Mouse (Mus musculus) adrenal gland, adult 18-20 months (tissue): Measurements from ENCODE around the gene Ankrd22. TPM values are rescaled to one million over a fixed set of nuclear protein-coding genes. Genes with fewer than 3 reads are reported as not detected.

ENCODE experiments used
- DNase-seq, 2 experiments: peaks; one replicate each; pipeline ENCODE4 v3.0.0; 2021 to 2022; ENCODE audit warnings: low spot score in 2 of 2
- total RNA-seq, 2 experiments: library from RNA; stranded (reverse); gene quantifications; 1 replicate in 1 of 2; 2 replicates in 1 of 2; pipeline ENCODE4 v1.2.3; 2021

Gene Ankrd22
- total RNA-seq, 2 experiments from 2014 or later: not detected

DNA sequence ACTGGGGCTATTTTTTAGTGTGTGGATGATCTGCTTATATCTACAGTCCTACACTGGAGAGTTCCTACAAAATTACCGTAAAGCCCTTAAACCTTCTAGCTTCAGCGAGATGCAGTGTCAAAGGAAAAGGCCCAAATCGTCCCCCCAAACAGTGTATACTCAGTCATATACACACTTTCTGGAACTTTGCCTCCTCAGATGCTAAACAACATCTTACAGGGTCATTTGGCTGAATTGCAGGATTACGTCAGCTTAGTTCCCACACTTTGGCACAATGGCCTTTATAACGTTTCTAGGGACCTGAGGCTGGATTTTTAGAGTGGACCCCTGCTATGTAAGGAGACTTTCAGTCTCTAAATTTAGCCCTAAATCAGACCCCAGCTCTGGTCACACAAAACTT, 16.6 kb upstream of the Ankrd22 start:
- no peak for DNase-seq

DNA sequence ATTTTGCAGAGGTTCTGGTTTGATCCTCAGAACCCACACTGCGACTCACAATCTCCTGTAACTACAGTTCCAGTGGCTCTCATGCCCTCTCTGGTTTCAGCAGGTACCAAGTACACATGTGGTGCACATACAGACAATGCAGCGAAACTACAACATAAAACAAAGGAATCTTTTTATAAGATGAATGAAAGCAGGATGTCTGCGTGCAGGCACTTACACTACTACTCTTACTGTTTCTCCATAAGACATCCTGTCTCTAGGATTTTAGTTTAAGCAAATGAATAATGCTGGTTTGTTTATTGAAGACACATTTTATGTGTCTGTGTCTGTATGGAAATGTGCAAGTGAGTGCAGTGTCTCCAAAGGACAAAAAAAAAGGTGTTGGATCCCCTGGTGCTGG, 15.4 kb upstream of the Ankrd22 start:
- DNase-seq: no peak

- DNase-seq: no peak
Observed at GRCm38 (mm10) chr19:34180316-34180715, 14.5 kb upstream of the Ankrd22 start.

DNA sequence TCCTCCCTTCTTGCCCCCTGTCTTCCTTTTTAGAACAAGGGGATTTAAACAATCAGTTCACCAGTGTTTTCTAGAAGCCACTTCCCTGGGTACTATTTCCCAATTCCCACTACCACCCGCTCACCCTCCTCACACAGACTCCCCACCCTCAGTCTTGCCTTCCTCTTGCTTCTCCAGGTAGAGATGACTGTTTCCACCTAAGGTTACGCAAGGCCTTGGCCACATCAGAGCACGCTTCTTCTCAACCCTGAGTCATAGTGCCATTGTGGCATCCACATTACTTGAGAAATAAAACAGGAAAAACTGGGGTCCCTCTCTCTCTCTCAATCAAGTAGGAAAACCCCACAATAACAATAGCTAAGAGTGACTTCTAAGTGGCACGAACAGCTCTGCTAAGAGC, 13.3 kb upstream of the Ankrd22 start:
- no peak for DNase-seq

- no peak for DNase-seq
Observed at GRCm38 (mm10) chr19:34174004-34174403, 8.2 kb upstream of the Ankrd22 start.

DNA sequence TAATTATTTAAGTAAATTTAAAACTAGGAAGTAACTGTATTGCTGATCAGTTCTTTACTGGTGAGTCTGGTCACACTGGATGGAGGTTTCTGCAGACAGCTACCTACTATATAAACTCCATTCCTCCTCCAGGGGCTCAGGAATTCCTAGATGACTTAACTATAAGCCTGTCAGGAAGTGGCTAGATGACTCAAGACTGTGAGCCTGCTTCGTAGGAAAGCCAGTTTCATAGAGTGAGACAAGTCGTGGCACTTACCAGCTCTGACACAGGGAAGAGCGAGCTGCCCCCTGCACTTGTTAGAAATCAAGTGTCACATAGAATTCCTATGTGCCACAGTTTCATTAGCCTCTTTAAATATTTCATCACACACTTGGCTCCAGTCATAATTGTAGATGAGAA, 5.3 kb upstream of the Ankrd22 start:
- DNase-seq: no peak

- DNase-seq: no peak
Observed at GRCm38 (mm10) chr19:34169121-34169520, 3.3 kb upstream of the Ankrd22 start.

DNA sequence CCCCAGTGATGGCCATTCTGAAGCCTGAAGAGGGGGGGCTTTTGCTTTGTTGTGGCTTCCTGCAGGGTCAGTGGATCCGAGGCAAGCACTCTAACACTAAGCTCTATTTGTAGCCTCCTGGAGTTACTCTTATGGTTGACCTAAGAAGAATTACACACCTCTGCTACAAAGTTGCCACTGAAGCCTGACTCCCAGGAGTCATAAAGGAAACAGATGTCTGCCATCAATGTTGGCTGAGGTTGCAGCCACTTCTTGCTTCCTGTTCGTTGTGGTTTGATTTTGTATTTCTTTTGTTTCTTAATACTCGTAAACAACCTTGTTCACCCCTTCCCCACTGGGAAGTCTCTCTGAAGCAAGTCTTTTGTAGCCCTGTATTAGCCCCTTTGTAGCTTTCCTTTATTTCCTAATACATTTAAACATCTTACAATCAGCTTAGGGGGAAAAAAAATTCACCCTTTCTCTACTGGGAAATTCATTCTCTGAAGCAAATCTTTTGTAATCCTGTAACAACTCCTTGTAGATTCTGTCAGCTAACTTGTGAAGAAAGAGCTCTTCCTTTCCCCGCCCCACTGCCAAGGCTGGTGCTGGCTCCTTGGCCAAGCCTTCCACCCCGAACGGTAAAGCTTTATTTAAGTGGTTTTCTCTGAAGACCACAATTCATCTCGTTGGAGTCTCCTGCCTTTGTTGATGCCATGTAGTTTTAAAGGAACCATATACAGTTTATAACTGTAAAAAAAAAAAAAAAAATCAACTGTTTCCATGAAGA, 2.2 kb upstream of the Ankrd22 start:
- DNase-seq: no peak

GRCm38 (mm10) chr19:34166386-34166785, 533 bp upstream of the Ankrd22 start:
- DNase-seq: no peak

GRCm38 (mm10) chr19:34162693-34163092, 3.2 kb downstream of the Ankrd22 start:
- no peak for DNase-seq

DNA sequence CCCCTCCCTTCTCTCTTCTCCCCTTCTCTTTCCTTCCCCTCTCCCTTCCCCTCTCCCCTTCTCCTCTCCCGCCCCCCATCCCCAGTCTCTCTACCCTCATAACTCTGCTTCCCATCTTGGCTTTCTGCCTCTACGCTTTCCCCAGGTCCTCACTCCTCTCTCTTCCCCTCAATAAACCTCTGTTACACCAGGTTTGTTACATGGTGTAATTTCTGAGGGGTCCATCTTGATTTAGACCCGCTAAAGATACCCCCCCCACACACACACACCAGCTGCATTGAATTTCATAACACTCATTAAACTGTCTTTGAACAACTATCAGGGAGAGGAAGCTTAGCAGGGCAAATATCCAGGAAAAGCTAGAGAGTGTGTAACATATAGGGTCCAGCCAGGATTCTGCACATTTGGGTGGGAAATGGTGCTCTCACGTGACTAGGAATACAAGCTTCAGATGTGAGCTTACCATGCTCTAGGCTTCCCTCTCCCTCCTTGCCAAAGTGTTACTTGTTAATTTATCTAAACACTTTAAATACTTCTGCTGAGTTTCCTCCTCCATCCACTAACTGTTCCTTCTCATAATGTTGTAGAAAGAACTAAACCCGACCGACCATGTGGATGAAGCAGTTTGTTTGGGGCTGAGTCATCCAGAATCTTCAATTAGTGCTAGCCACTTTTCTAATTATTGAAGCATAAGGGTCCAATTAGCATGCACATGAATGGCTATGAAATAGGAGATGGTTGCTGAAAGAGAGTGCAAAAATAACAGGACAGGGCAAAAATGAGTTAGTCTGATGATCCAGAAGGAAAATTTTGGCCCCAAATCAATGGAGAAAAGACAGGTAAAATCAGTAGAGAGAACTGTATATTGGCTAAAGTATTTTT, 12.3 kb downstream of the Ankrd22 start:
- DNase-seq: no peak

GRCm38 (mm10) chr19:34151909-34152308, 13.9 kb downstream of the Ankrd22 start:
- no peak for DNase-seq

GRCm38 (mm10) chr19:34148421-34148820, 17.4 kb downstream of the Ankrd22 start:
- no peak for DNase-seq

DNA sequence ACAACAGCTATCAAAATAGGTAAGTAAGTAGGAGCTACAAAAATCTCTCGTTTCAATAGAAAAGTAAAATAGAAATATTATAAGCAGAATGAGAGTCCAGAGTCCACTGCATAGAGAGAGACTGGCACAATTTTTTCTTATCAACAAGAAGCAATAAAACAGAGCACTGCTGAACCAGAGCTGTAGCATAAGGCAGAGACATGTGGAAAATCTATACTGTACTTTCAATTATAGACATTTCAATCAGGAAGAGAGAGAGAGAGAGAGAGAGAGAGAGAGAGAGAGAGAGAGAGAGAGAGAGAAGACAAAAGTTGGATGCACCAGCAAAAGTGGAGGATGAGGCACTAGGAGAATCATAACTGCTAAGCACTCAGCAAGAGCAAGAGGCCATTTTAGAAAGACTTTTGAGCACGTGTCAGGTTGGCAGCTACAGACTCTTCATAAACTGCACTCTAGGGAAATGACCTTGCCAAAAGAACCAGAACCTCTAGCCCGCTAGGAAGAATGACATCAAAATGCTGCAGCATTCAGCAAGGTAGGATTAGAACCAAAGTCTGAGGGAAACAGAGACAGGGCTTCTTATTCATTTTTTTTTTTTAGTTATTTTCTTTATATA, 26.3 kb downstream of the Ankrd22 start:
- no peak for DNase-seq

DNA sequence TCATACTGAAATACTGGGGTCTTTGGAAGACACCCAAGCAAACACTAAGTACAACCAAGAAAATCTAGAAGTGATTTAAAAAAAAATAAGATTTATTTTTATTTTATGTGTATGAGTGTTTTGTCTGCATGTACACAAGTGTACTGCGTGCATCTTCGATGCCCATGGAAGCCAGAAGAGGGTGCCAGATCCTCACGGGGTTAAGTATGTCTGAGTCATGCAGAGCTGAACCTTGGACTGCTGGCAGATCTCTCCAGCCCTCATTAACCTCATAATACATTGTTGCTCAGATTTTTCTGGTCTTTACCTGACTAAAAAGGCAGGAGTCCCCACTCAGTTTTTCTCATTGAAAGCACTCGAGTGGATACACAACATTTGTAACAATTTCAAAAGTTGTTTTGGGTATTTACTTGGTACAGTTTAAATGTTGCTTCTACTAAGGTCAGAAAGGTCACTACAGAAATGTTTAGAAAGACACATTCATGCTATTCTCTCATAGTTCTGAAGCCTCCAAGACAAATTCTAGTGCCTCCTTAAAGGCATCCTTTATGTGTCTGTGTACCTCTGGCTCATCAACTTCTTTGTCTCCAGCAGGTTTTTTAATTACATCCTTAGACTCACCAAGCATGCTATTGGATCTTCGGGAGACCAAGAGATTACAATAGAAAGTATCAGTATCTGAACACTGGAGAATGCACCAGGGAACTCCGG, 27.0 kb downstream of the Ankrd22 start:
- no peak for DNase-seq

DNA sequence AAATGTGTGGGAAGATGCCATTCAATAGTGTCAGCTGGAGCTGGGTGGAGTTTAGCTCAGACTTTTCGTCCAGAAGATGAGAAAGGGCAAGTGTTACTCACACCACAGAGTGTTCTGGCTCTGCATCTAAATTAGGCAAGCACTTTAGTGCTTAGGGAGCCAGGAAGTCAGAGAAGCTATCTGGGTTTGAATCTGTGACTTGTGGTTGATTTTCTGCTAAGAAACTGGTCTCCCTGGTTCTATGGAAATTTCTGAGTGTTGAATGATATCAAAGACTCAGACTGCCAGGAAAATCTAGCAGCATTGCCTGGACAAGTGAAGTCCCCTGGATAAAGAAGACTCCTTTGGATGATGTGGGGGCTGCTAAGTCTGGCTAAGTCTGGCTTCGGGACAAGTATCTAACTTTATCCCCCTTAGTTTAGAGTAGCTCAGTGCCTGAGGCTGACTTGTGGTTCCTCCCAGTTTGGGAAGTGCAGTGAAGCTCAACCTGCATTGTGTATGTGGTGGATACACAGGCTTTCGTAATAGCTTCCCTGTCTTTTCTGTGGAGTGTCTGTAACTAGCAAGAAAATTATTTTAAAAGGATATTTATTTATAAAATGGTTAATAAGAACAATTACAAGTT, 45.6 kb downstream of the Ankrd22 start:
- DNase-seq: no peak

DNA sequence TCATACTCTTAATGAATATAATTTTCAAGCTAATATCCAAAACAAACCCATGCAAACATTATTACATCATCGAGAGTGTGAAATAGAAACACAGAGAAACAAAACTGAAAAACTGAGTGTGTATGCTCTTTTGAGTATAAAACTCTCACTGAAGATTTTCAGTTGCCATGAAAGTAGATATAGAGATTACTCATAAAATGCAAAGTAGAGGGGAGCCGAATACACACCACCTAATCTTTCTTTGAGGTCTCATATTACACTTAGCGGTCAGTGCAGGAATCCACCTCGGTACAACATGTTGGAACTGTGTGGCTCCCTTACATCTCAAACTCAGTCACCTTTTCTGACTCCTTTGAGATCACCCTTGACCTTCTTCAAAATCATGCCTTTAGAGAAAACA, 46.2 kb downstream of the Ankrd22 start:
- DNase-seq: no peak

GRCm38 (mm10) chr19:34119102-34119501, 46.8 kb downstream of the Ankrd22 start:
- DNase-seq: no peak

DNA sequence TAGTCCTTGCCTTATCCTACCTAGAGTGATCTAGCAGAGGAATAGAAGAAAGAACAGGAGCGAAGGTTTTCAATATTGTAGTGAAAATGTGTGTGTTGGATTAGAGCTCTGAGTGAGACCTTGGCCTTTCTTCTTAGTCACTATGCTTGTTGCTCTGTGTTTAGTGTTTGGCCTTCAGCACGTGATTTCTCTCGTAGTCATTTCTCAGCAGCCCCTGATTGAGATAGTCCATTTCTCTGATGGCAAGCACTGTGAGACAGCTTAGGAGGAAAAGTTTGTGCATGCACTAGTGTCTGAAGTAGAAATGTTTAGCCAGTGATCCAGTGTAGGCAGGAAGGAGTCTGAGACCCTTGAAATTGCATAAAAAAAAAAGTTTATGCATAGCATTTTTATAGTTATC, 61.0 kb downstream of the Ankrd22 start:
- DNase-seq: peak in 1 of 2 experiments; percentile 2

DNA sequence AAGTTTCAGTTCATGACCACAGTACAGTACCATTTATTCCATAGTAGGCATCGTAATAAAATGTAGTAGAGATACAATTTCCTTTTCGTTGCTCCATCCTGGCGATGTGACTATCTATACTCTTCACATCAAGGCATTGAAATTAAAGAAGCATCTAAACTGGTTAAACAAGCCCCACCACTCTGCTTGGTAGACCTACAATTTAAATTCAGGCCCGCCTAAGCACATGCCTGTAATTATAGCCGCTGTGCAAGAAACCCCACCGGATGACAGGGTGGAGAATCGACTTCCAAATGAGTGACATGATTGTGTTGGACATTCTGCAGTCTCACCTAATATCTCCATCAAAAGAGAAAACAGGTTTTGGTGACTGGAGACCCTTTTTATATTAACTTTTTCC, 64.0 kb downstream of the Ankrd22 start:
- no peak for DNase-seq

GRCm38 (mm10) chr19:34100633-34101032, 65.2 kb downstream of the Ankrd22 start, which contains the start of gene Lipm:
Gene Lipm, plus strand, starts transcription at chr19:34100933.
- no peak for DNase-seq
